Mouse (Mus musculus): ENCODE measurements around the gene Psma5. TPM values are rescaled to one million over a fixed set of nuclear protein-coding genes. Genes with fewer than 3 reads are reported as not detected.
"Not testable (repeated sequence)": the region's sequence is repeated elsewhere in the genome, so short reads cannot be mapped to it uniquely, and the experiment has no call there.

Gene Psma5
- total RNA-seq (2021), result 10 to 100 TPM; 67.2 to 69.9 TPM
- long read RNA-seq, transcript Psma5-201 (9 exons, 1,239 nt), result major isoform, 96 of 101 reads
- long read RNA-seq, partial matches to known transcripts, result 3 of 101 reads
- long read RNA-seq, other reads (novel, unspliced or antisense), result 2 of 101 reads

- DNase-seq (ENCODE audit: low spot score in 2 of 2), result peak; percentile 93 to 98
Measured at GRCm38 (mm10) chr3:108256719-108257637, at the start of gene Psma5. Gene Psma5, plus strand, starts transcription at chr3:108256926.

- no peak for DNase-seq (ENCODE audit: low spot score in 2 of 2)
Measured at GRCm38 (mm10) chr3:108209001-108209400, 47.7 kb upstream of the Psma5 start.

DNA sequence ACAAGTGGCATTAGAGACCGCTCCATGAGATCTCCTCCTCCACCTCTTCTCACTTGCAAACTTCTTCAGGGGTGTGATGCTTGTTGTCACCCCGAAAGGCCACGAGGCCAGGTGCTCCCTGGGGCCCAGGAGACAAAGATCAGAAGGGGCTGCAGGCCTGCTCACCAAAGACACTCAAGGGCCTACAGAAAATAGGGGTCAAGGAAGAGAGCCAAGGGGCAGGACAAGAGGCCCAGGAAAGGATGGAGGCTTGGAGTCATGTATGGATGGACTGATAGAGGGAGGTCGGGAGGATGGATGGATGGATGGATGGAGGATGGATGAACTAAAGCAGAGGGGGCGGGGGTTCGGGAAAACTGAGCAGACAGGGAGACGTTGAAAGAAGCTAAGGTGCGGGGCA is 47.2 kb upstream of the Psma5 start:
- DNase-seq (ENCODE audit: low spot score in 2 of 2), result no peak

GRCm38 (mm10) chr3:108209946-108210770 is 46.6 kb upstream of the Psma5 start:
- peak; percentile 92 to 96 for DNase-seq (ENCODE audit: low spot score in 2 of 2)

GRCm38 (mm10) chr3:108210771-108211139 is 46.0 kb upstream of the Psma5 start, which contains the start of gene Atxn7l2:
Gene Atxn7l2, minus strand, starts transcription at chr3:108210934.
- DNase-seq (ENCODE audit: low spot score in 2 of 2), result no peak

- peak in 1 of 2 experiments; percentile 44 for DNase-seq (ENCODE audit: low spot score in 2 of 2)
Measured at GRCm38 (mm10) chr3:108211845-108212244, 44.9 kb upstream of the Psma5 start.

DNA sequence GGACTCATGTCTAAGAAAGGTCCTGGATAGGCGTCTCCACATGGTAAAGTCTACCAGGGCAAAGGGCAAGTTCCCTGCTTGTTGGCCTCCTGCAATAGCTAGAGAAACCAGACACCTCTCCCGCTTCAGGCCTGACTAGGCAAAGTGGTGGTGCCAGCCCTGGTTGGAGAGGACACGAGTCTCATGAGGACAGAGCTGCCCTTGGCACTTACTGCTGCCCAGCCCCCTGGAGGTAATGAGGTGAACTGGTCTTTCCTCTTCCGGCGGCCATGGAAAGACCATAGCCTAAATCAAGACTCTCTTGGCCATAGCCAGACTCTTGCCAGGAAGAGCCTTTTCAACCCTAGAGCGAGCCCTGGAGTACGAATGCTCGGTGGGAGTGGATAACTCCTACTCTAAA is 44.3 kb upstream of the Psma5 start:
- no peak for DNase-seq (ENCODE audit: low spot score in 2 of 2)

GRCm38 (mm10) chr3:108214734-108215133 is 42.0 kb upstream of the Psma5 start:
- DNase-seq (ENCODE audit: low spot score in 2 of 2), result no peak

GRCm38 (mm10) chr3:108220661-108221060 is 36.1 kb upstream of the Psma5 start:
- DNase-seq (ENCODE audit: low spot score in 2 of 2), result no peak

- no peak for DNase-seq (ENCODE audit: low spot score in 2 of 2)
Measured at GRCm38 (mm10) chr3:108225711-108226557, 30.8 kb upstream of the Psma5 start.

- DNase-seq (ENCODE audit: low spot score in 2 of 2), result no peak
Measured at GRCm38 (mm10) chr3:108226558-108227350, 30.0 kb upstream of the Psma5 start, which contains the start of gene Sypl2. Gene Sypl2, minus strand, starts transcription at chr3:108226648.

DNA sequence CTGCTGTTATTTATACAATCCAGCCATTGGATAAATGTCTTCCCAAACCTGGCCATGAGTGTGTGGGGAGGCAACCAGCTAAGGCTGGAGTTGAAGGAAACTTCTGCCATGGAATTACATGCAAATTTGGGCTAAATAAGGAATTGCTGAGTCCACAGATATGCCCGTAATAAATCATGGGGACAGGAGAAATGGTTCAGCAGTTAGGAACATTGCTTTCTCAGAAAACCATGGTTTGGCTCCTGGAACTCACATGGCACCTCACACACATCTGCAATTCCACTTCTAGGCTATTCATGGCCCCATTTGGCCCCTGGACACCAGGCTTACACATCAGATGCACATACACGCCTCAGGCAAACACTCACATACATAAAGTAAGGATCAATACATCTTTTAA is 29.2 kb upstream of the Psma5 start:
- DNase-seq (ENCODE audit: low spot score in 2 of 2), result no peak

- DNase-seq (ENCODE audit: low spot score in 2 of 2), result no peak
Measured at GRCm38 (mm10) chr3:108231646-108232045, 25.1 kb upstream of the Psma5 start.

DNA sequence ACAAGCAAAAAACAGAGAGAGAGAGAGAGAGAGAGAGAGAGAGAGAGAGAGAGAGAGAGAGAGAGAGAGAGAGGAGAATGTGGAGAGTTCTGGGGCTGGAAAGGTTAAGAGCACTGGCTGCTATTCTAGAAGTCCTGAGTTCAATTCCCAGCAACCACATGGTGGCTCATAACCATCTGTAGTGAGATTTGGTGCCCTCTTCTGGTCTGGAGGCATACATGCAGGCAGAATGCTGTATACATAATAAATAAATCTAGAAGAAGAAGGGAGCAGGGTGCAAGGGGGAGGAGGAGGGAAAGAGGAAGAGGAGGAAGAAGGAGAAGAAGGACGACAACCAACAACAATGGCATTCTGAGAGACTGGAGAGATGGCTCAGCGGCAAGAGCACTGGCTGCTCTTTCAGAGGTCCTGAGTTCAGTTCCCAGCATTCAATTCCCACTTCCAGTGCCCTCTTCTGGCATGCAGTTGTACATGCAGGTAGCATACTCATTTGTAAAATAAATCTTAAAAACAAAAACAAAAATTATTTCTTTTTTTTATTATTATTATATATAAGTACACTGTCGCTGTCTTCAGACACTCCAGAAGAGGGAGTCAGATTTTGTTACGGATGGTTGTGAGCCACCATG is 19.1 kb upstream of the Psma5 start:
- DNase-seq (ENCODE audit: low spot score in 2 of 2), result not testable (repeated sequence)

DNA sequence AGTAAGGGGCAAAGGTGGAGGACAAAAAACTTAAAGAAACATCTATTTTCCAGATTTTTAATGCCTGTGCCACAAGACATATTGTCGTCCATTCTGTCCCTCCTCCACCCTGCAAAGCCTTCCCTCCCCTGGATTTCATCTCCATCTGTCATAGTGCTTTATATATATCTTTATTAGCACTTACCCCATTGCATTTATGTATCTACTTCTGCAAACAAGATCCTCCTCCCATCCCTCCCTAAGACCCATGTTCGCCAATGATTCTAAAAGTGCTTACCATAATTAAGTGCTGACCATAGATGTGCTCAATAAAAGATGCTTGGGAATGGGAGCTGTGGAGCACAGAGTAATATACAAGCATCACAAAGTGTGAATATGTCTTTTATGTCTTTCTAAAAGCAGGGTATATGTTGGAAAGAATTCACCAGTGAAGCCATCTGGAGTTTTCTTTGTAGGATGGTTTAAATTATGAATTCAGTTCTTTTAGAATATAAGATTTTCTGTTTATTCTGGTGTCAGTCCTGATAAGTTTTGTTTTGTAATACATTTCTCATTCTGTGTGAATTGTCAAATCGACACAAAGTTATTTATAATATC is 15.4 kb upstream of the Psma5 start:
- no peak for DNase-seq (ENCODE audit: low spot score in 2 of 2)

GRCm38 (mm10) chr3:108246857-108247256 is 9.9 kb upstream of the Psma5 start:
- DNase-seq (ENCODE audit: low spot score in 2 of 2), result no peak

DNA sequence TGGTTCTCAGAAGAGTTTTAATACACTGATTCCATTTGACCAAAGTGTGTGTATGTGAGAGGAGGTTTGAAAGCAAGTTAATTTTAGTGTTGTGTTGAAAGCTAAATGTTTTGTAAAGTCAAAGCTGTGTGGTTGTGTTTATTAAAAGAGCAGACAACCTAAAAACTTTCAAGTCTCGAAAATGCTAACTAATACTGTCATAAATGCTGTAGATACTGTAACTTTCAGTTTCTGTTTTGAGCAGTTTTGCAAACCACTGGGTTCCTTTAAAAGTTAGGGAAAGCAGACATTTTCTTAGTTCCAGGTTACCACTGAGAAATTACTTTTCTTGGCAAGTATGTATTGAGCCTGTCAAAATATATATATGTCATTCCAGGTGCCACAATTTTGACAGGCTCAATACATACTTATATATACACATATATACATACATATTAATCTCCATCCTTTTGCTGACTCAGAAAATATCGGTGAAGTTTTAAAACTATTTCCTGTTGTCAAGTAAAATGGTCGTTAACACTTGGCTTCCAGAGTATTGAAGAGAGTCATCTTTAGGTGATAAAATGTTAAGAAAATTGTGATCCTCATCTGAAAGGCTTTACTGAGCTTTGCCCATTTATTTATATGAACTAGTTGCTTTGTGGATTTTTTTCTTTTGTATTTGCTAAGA is 1.2 kb downstream of the Psma5 start:
- no peak for DNase-seq (ENCODE audit: low spot score in 2 of 2)

DNA sequence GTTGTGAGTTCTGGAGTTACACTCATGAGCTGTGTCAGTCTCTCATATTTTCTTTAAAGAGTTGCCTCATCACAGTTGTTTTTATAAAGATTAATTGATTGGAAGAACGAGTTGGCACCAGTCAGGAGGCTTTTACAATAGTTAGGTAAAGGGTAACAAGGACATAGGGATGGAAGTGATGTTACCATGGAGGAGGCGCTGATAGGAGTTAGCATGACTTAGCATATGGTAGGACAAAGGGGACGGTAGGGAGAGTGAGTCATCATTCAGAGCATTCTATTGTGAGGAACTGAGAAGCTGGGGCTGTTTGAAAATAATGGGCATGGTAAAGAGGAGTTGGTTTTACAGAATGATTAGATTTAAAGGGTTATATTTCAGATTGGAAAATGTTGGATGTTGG is 2.6 kb downstream of the Psma5 start:
- no peak for DNase-seq (ENCODE audit: low spot score in 2 of 2)

Measured in layer of hippocampus, adult 18-20 months (tissue).